Mouse (Mus musculus): Measurements from ENCODE around the gene Spata16.
"Not testable (repeated sequence)": the region's sequence is repeated elsewhere in the genome, so short reads cannot be mapped to it uniquely, and the experiment has no call there.

Spata16 gene

GRCm38 (mm10) chr3:26637402-26637801 lies at the start of gene Spata16:
Spata16 (plus strand) TSS chr3:26637620.
- no peak for DNase-seq (ENCODE audit: low spot score)

GRCm38 (mm10) chr3:26604861-26605260 lies 32.6 kb upstream of the Spata16 start:
- DNase-seq (ENCODE audit: low spot score) = no peak

- DNase-seq (ENCODE audit: low spot score) = no peak
Observed at GRCm38 (mm10) chr3:26608531-26608930, 28.9 kb upstream of the Spata16 start.

- DNase-seq (ENCODE audit: low spot score) = peak; percentile 27
Observed at GRCm38 (mm10) chr3:26639214-26639613, 1.8 kb downstream of the Spata16 start.

- DNase-seq (ENCODE audit: low spot score) = no peak
Observed at GRCm38 (mm10) chr3:26639851-26640250, 2.4 kb downstream of the Spata16 start.

- peak; percentile 9 for DNase-seq (ENCODE audit: low spot score)
Observed at GRCm38 (mm10) chr3:26640321-26641075, 3.1 kb downstream of the Spata16 start.

GRCm38 (mm10) chr3:26641351-26642249 lies 4.2 kb downstream of the Spata16 start:
- peak; percentile 78 for DNase-seq (ENCODE audit: low spot score)

GRCm38 (mm10) chr3:26644136-26644535 lies 6.7 kb downstream of the Spata16 start:
- no peak for DNase-seq (ENCODE audit: low spot score)

GRCm38 (mm10) chr3:26646834-26647233 lies 9.4 kb downstream of the Spata16 start:
- DNase-seq (ENCODE audit: low spot score) = no peak

GRCm38 (mm10) chr3:26685832-26686231 lies 48.4 kb downstream of the Spata16 start:
- DNase-seq (ENCODE audit: low spot score) = no peak

GRCm38 (mm10) chr3:26709492-26709891 lies 72.1 kb downstream of the Spata16 start:
- not testable (repeated sequence) for DNase-seq (ENCODE audit: low spot score)

- DNase-seq (ENCODE audit: low spot score) = no peak
Observed at GRCm38 (mm10) chr3:26727526-26727925, 90.1 kb downstream of the Spata16 start.

- DNase-seq (ENCODE audit: low spot score) = no peak
Observed at GRCm38 (mm10) chr3:26750492-26750891, 113.1 kb downstream of the Spata16 start.

GRCm38 (mm10) chr3:26752441-26752840 lies 115.0 kb downstream of the Spata16 start:
- DNase-seq (ENCODE audit: low spot score) = no peak

GRCm38 (mm10) chr3:26793334-26794101 lies 156.1 kb downstream of the Spata16 start:
- no peak for DNase-seq (ENCODE audit: low spot score)

GRCm38 (mm10) chr3:26795851-26796538 lies 158.6 kb downstream of the Spata16 start:
- no peak for DNase-seq (ENCODE audit: low spot score)

- no peak for DNase-seq (ENCODE audit: low spot score)
Observed at GRCm38 (mm10) chr3:26796954-26797353, 159.5 kb downstream of the Spata16 start.

GRCm38 (mm10) chr3:26814307-26814706 lies 176.9 kb downstream of the Spata16 start:
- DNase-seq (ENCODE audit: low spot score) = no peak

- no peak for DNase-seq (ENCODE audit: low spot score)
Observed at GRCm38 (mm10) chr3:26815764-26816163, 178.3 kb downstream of the Spata16 start.

- no peak for DNase-seq (ENCODE audit: low spot score)
Observed at GRCm38 (mm10) chr3:26819398-26819797, 182.0 kb downstream of the Spata16 start.

Data from embryo, embryonic 10 days (tissue).